Comparison of ENCODE assay signal across 24 mouse cellular contexts in the genomic region with DNA sequence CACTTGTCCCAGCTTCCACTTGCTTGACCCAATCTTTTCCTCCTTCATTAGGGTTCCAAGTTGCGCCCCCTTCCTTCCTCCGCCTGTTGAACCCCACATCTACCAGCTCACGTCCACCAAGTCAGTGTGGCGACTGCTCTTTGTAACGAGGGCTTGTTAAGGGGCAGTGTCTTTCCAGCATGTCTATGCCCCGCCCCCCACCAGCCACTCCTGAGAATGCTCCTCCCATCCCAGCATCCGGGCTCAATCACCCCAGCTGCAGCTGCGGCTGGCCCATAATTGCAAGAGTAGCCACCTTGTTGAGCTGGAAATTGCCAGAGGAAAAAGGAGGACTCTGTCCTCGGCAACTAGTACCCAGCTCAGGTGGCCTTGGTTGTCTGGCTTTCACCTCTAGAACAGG. TPM values are rescaled to one million over a fixed set of nuclear protein-coding genes. Genes with fewer than 3 reads are reported as not detected.
"Had no signal": no experiment of that assay in that cellular context is flagged by ENCODE, and none has a peak within 500 bp of the region (broad histone marks: within the 10 kb centered on the region; RNA-seq: fewer than 3 reads in every experiment).

No protein-coding gene starts in this region.

- H3K9ac ChIP-seq: liver, postnatal 0 days; lung, embryonic 15.5 days; midbrain, embryonic 13.5 days; midbrain, embryonic 15.5 days; neural tube, embryonic 12.5 days; stomach, embryonic 15.5 days had no signal

- H3K9me3 ChIP-seq: lung, embryonic 15.5 days; midbrain, embryonic 15.5 days had no signal

- H3K27me3 ChIP-seq: lung, embryonic 15.5 days; midbrain, embryonic 13.5 days; midbrain, embryonic 15.5 days; neural tube, embryonic 12.5 days; stomach, embryonic 15.5 days had no signal

- H3K4me1 ChIP-seq: lung, embryonic 15.5 days; megakaryocyte, embryonic 14.5 days; midbrain, embryonic 13.5 days; midbrain, embryonic 15.5 days; neural tube, embryonic 12.5 days; stomach, embryonic 15.5 days had no signal

- H3K36me3 ChIP-seq: lung, embryonic 15.5 days; midbrain, embryonic 13.5 days; midbrain, embryonic 15.5 days had no signal

- H3K4me3 ChIP-seq: lung, embryonic 15.5 days; megakaryocyte, embryonic 14.5 days; midbrain, embryonic 13.5 days; midbrain, embryonic 15.5 days; neural tube, embryonic 12.5 days; stomach, embryonic 15.5 days had no signal

- DNase-seq: liver, postnatal 0 days; lung, adult 2 months; lung, postnatal 14 days; lung, postnatal 36 days; right cerebral cortex, postnatal 14 days; thymus, adult 2 months; thymus, postnatal 25 days; thymus, postnatal 4 days had no signal

- H3K27ac ChIP-seq: lung, embryonic 15.5 days; macrophage; midbrain, embryonic 13.5 days; midbrain, embryonic 15.5 days; neural tube, embryonic 12.5 days; stomach, embryonic 15.5 days; stomach, postnatal 0 days had no signal

RNA-seq across cellular contexts. Expression of gene Myl10, which starts 53.6 kb away (rescaled TPM):
- total RNA-seq: midbrain, postnatal 0 days; monocyte, adult 5-6 weeks; neutrophil, adult 5-6 weeks had no signal
- polyA plus RNA-seq: liver, postnatal 0 days; lung, adult 2 months; lung, postnatal 0 days; macrophage; midbrain, embryonic 11.5 days; midbrain, embryonic 13.5 days; midbrain, embryonic 15.5 days; midbrain, postnatal 0 days; neural tube, embryonic 12.5 days; neural tube, embryonic 14.5 days; spleen, adult 2 months; stomach, postnatal 0 days; urinary bladder, adult 2 months had no signal
